Mouse (Mus musculus): Measurements from ENCODE around the gene Usp33.

- TF ChIP-seq CTCF (IDR thresholded peaks at IDR 0.05; ENCODE audit: borderline replicate concordance, insufficient read depth, low read depth, low read length) (no peak), POLR2A (IDR thresholded peaks at IDR 0.05; ENCODE audit: borderline replicate concordance, insufficient read depth, low read length) (no peak)
These were observed 59.1 kb downstream of the Usp33 start for GRCm38 (mm10) chr3:152405420-152405819.

Measured in cerebellum, adult 2 months (tissue).